Mouse (Mus musculus): ENCODE data around the gene Slc39a13. TPM values are rescaled to one million over a fixed set of nuclear protein-coding genes. Genes with fewer than 3 reads are reported as not detected.
"Not testable (repeated sequence)": the region's sequence is repeated elsewhere in the genome, so short reads cannot be mapped to it uniquely, and the experiment has no call there.

Gene Slc39a13
- 10 to 100 TPM; 33.5 to 35.5 (median 34.7) TPM for total RNA-seq (2022)

- DNase-seq (ENCODE audit: low spot score in 2 of 2), result peak; percentile 97 to 99
Measured at GRCm38 (mm10) chr2:91070076-91070800, at the start of gene Slc39a13. Gene Slc39a13 (minus strand): TSS chr2:91070417.

DNA sequence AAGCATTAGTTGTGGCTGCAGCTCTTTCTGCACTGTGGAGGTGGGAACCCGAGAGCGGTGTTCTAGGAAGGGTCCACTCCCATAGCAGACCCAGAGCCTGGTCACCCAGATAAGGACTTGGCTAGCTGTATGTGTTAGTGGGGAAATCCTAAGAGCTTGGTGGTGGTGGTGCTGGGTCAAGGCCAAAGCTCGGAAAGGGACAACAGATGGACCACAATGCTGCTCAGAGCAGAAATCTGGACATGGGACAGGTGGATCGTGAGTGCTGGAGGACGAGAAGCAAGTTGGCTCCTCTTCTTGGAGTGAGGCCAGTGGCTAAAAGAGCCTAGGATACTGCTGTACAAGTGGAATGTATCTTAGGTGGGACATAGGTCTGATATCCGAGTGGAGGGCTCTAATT lies 49.3 kb upstream of the Slc39a13 start:
- DNase-seq (ENCODE audit: low spot score in 2 of 2), result no peak

DNA sequence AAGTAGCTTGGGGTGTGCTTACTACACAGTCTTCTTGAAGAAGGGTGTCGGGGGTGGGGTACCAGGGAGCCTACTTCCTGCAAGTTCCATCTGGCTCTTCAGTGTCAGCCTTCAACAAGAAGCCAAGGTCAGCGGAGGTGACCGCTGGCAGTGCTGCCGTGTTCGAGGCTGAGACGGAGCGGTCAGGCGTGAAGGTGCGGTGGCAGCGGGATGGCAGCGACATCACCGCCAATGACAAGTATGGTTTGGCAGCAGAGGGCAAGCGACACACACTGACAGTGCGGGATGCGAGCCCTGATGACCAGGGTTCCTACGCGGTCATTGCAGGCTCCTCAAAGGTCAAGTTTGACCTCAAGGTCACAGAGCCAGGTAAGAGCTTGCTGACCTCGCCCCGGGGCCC lies 48.8 kb upstream of the Slc39a13 start:
- no peak for DNase-seq (ENCODE audit: low spot score in 2 of 2)

DNA sequence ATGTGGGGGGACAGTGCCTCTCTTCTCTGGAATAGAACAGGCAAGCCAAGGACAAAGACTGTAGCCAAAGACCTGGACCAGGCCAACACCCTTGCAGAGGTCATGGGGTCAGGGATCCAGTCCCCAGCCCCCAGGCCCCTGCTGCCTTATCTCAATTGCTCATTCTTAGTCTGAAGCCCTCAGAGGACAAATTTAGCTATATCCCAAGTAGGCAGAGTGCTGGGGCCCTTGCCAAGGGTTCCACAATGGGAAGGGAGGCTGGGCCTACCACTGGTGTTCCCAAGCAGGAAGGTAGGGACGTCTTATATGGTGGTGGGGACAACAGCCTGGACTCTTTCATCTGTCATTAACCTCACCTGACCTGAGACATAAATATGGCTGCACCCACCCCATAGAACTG lies 48.4 kb upstream of the Slc39a13 start:
- DNase-seq (ENCODE audit: low spot score in 2 of 2), result no peak

GRCm38 (mm10) chr2:91117585-91118275 lies 47.5 kb upstream of the Slc39a13 start, which contains the start of gene Mybpc3:
Gene Mybpc3 (plus strand): TSS chr2:91118144.
- DNase-seq (ENCODE audit: low spot score in 2 of 2), result no peak

DNA sequence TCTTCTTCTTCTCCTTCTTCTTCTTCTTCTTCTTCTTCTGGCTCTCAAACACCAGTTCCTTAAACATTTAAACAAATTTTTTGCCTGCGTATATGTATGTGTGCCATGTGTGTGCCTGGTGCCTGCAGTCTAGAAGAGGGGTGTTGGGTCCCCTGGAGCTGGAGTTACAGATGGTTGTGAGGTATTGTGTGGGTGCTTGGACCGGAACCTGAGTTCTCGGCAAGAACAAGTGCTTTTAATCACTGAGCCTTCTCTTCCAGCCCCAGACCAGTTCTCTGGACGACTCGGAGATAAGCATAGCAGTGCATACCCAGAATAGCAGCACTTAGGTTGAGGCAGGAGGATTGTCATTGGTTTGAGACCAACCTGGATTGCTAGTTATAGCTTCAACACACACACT lies 46.6 kb upstream of the Slc39a13 start:
- no peak for DNase-seq (ENCODE audit: low spot score in 2 of 2)

DNA sequence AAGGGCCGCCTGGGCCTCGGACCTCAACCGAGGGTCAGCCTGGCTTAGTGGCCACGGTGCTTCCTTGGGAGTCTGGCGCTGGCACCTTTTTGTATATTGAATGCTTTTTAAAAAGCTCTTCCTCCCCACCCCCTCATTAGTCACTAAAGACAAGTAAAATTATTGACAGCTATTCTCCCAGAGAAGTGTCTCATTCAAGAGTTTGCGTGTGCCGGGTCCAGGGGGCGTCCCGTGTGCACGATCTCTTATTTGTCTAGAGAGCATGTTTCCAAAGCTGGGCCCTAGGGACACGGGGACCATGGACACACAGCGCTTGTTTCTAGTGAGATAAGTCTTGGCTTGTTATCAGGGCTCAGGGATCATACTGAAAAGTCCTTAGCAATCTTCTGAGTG lies 45.4 kb upstream of the Slc39a13 start:
- no peak for DNase-seq (ENCODE audit: low spot score in 2 of 2)

DNA sequence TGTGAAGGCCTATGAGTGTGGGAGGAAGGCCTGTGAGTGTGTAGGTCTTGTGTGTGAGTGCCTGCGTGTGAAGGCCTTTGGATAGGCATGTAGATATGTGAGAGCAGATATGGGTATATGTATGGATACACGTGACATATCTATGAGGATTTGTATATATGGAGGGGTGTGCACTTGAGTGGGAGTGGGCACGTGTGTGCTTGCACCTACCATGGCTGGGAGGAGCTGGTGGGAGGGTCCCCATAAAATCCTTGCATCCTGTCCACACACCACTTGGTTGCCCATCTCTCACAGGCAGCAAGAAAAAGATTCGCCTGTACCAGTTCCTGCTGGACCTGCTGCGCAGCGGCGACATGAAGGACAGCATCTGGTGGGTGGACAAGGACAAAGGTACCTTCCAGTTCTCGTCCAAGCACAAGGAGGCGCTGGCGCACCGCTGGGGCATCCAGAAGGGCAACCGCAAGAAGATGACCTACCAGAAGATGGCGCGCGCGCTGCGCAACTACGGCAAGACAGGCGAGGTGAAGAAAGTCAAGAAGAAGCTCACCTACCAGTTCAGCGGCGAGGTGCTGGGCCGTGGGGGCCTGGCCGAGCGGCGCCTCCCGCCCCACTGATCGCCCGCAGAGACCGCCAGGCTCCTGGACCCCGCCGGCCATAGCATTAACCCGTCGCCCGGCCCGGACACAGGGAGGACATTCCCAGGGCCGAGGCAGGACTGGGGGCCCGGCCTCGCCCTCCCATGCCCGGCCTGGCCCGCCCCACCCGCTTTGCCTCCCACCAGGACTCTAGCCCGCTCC lies 44.8 kb upstream of the Slc39a13 start:
- peak; percentile 84 to 96 for DNase-seq (ENCODE audit: low spot score in 2 of 2)

DNA sequence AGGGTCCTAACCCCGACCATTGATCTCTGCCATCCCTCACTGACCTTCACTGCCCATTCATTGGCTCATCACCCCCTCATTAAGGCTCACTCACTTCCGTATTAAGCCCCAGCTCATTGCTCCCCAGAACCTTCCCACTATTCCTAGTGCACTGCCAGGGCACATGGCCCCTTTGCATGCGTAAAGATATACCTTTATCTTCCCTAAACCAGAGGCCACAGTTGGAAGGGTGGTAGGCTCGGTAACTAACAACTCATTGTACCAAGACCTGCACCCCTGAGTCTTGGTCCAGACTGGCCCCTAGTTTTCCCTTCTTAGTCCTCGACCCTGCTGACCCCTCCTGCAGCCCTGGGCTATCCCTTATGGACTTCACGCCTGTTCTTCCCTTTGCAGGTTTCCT lies 43.6 kb upstream of the Slc39a13 start:
- DNase-seq (ENCODE audit: low spot score in 2 of 2), result no peak

DNA sequence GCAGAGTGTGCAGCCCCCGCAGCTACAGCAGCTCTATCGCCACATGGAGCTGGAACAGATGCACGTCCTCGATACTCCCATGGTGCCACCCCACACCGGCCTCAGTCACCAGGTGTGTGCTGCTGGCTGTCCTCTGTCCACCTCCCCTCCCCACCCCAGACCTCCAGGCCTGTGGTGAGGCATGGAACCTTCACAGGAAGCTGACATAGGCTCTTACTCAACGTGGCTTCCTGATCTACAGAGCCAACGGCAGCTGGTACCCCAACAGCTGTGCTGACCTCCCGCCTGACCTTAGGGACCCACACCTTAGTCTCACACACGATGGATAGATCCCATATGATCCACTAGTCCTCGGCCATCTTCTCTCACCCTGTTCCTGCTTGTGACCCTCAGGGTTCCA lies 43.1 kb upstream of the Slc39a13 start:
- no peak for DNase-seq (ENCODE audit: low spot score in 2 of 2)

DNA sequence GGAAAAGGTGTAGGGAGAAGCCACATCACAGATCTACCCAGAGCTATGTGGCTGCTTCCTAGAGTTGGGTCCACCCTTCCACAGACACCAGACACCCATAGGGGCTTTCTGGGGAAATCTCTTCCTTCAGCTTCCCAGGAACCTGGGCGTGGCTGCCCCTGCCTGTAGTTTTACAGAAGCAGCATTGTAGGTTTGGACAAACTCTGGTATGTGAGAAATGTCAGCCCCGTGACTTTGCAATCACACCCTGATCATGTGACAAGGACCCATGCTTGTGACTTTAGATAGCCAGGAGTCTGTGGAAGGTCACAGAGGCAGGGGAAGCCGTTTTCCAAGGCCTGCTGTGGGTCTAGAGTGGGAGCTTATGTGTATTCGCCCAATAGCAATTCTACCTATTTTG lies 42.3 kb upstream of the Slc39a13 start:
- DNase-seq (ENCODE audit: low spot score in 2 of 2), result no peak

DNA sequence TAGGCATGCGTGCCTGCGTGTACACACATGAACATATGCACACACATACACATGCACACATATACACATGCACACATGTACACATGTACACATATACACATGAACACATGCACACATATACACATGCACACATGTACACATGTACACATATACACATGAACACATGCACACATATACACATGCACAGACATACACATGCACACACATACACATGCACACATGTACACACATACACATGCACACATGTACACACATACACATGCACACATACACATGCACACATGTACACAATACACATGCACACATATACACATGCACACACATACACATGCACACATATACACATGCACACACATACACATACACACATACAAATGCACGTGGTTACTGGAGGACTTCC lies 41.6 kb upstream of the Slc39a13 start:
- DNase-seq (ENCODE audit: low spot score in 2 of 2), result not testable (repeated sequence)

GRCm38 (mm10) chr2:91110429-91110828 lies 40.2 kb upstream of the Slc39a13 start:
- no peak for DNase-seq (ENCODE audit: low spot score in 2 of 2)

GRCm38 (mm10) chr2:91109807-91110385 lies 39.7 kb upstream of the Slc39a13 start:
- no peak for DNase-seq (ENCODE audit: low spot score in 2 of 2)

- DNase-seq (ENCODE audit: low spot score in 2 of 2), result no peak
Measured at GRCm38 (mm10) chr2:91109241-91109640, 39.0 kb upstream of the Slc39a13 start.

DNA sequence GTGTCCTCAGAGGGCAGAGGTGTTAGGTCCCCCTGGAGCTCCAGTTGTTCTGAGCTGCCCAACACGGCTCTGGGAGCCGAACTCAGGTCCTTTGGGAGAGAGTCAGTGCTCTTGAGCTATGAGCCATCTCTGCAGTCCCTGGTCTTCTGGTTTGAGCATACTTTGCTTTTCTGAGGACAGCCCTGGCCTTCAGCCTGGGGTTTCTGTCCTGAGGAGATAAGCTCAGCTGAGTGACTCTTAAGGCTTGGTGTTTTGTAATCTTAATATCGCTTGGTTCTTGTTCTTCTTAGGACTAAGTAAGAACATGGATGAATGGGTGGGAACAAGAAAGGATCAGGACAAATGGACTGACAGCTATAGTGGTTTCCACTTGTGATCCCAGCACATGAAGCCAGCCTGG lies 37.9 kb upstream of the Slc39a13 start:
- DNase-seq (ENCODE audit: low spot score in 2 of 2), result no peak

DNA sequence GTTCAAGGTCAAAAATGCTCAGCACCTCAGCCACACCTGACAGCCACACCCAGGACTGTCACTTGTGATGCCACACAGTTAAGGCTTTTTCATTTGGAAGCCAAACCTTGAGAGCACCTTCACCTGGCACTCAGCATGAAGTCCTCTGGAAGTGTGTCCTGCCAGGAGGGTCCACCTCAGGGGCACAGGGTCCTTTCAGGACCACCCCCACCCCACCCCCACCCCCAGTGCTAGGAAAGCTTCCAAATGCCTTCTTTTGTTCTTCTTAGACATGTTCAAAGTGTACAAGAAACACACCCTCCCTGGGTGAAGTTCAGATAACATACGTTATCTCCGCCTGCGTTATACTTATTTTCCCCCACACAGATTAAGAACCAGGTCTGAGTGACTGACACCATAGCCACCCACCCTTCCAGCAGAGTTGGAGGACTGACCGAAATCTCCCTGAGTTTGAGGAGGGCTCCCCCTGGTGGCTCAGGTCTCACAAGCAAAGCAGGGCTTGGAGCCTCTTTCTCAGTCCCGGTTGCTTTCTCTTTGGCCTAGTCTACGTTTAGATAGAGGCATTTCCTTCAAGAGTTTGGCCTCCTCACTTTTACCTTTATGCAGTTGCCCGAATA lies 31.0 kb upstream of the Slc39a13 start:
- DNase-seq (ENCODE audit: low spot score in 2 of 2), result peak; percentile 65 to 70

DNA sequence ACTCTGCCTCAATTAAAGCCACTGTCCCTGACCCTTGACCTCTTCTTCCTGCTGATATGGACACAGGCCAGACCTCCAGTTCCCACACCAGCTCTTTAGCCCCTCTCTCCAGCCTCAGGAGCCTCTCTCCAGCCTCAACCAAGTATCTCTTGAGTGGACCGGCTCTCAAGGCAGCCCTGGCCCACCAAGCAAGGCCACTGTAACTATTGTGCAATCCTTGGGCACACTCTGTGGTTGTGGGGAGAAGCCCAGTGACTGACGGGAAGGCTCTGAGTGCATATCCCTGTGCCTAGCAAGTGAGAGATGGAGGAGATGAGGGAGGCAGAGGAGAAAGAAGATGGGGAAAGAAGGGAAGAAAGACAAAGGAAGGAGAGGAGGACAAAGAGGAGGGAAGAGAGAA lies 27.9 kb upstream of the Slc39a13 start:
- DNase-seq (ENCODE audit: low spot score in 2 of 2), result no peak

- no peak for DNase-seq (ENCODE audit: low spot score in 2 of 2)
Measured at GRCm38 (mm10) chr2:91097015-91097414, 26.8 kb upstream of the Slc39a13 start.

GRCm38 (mm10) chr2:91096524-91096923 lies 26.3 kb upstream of the Slc39a13 start:
- DNase-seq (ENCODE audit: low spot score in 2 of 2), result no peak

GRCm38 (mm10) chr2:91090827-91091226 lies 20.6 kb upstream of the Slc39a13 start:
- peak in 1 of 2 experiments; percentile 69 for DNase-seq (ENCODE audit: low spot score in 2 of 2)

Measured in left cerebral cortex, adult 8-10 months (tissue).